Mouse (Mus musculus) midbrain, embryonic 12.5 days (tissue): ENCODE results near the gene Vcpkmt. TPM values are rescaled to one million over a fixed set of nuclear protein-coding genes. Genes with fewer than 3 reads are reported as not detected.
"Not testable (repeated sequence)": the region's sequence is repeated elsewhere in the genome, so short reads cannot be mapped to it uniquely, and the experiment has no call there.

Experiments used
- ATAC-seq: fragments of 200-750 bp; cut with Nextera tagmentation; 2 replicates; pipeline ENCODE4 v1.8.0; 2017; ENCODE audit warnings: low read depth, moderate TSS enrichment, moderate library complexity; ENCODE audit not compliant: low FRiP score
- H3K27ac ChIP-seq: fragments of 300-500 bp; sonication (generic); replicated peaks from 2 replicates; pipeline ENCODE4 v1.5.1; 2016; ENCODE audit warnings: mild to moderate bottlenecking
- H3K27me3 ChIP-seq: fragments of 300-500 bp; sonication (generic); 2 replicates; pipeline ENCODE4 v1.6.1; 2016; ENCODE audit warnings: mild to moderate bottlenecking
- H3K36me3 ChIP-seq: fragments of 300-500 bp; sonication (generic); 2 replicates; pipeline ENCODE4 v1.6.1; 2016
- H3K4me1 ChIP-seq: fragments of 300-500 bp; sonication (generic); 2 replicates; pipeline ENCODE4 v1.6.1; 2016
- H3K4me2 ChIP-seq: fragments of 300-500 bp; sonication (generic); replicated peaks from 2 replicates; pipeline ENCODE4 v1.6.1; 2016; ENCODE audit warnings: mild to moderate bottlenecking, moderate library complexity
- H3K4me3 ChIP-seq: fragments of 300-500 bp; sonication (generic); 2 replicates; pipeline ENCODE4 v1.5.1; 2016; ENCODE audit warnings: mild to moderate bottlenecking
- H3K9ac ChIP-seq: fragments of 300-500 bp; sonication (generic); replicated peaks from 2 replicates; pipeline ENCODE4 v1.6.1; 2016; ENCODE audit warnings: mild to moderate bottlenecking, moderate library complexity
- H3K9me3 ChIP-seq: fragments of 300-500 bp; sonication (generic); 2 replicates; pipeline ENCODE4 v1.6.1; 2016; ENCODE audit warnings: mild to moderate bottlenecking
- WGBS: fragments of 180-500 bp; shearing (Covaris S2); methylation state at CpG from one replicate; pipeline ENCODE4 v1.1.7; 2016; 5-methylcytosine and 5-hydroxymethylcytosine counted together
- polyA plus RNA-seq: library from polyadenylated mRNA; unstranded; fragments of >200 nt; fragmentation: Nextera tagmentation; extraction: Ambion mirVana; gene quantifications from 2 replicates; pipeline ENCODE4 v1.2.1, GENCODE M21; 2016

Gene Vcpkmt
- polyA plus RNA-seq, 1 experiment from 2014 or later = 19.0 TPM

DNA sequence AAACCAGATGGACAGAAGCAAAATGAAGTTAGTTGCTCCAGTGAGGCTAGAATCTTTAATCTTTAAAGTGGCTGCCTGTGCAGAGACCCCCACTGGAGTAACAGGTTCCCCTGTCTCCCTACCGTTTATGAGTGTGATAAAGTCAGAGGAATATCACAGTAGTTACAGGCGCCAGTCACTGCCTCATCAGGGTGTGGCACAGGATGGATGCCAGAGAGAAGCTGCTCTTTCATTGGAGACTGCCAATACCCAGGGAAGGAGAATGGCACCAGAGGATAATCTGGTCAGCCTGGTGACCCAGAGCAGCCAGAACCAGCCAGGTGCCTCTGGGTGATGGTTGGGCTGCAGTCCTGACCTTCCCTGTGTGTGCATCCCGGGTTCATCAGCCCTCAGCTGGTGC, 14.6 kb downstream of the Vcpkmt start:
- Histone ChIP-seq H3K36me3 (no peaks in the 10 kb centered on the region), H3K9ac (no peak overlapping the region), H3K4me3 (no peak overlapping the region), H3K4me1 (no peaks in the 10 kb centered on the region), H3K27ac (no peak overlapping the region), H3K4me2 (no peak overlapping the region), H3K27me3 (no peaks in the 10 kb centered on the region), H3K9me3 (no peaks in the 10 kb centered on the region)
- no peak for ATAC-seq
- 87% methylated on average over 3 of the region's 3 CpGs for WGBS

DNA sequence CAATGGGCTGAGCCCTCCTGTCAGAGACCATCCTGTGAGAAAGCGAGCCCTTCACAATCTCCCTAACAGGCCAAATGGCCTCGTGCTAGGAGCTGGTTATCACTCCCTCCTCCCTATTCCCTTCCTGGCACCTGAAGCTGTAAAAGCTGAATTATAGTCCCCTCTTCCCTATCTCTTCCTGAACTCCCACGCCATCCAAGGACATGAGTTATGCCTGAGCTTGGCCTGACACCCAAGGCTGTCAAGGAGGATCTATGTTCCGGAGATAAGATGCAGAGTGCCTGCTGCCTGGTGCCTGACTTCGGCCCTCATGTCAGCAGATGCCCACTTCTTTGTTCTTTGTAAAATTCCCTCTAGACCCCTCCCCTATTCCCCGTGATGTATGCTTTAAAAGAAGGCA, 21.8 kb downstream of the Vcpkmt start:
- H3K4me3 ChIP-seq, H3K27me3 ChIP-seq, ATAC-seq, H3K27ac ChIP-seq, H3K36me3 ChIP-seq, H3K4me2 ChIP-seq, H3K9ac ChIP-seq, H3K9me3 ChIP-seq, H3K4me1 ChIP-seq: not testable (repeated sequence)
- WGBS = 89% methylated on average over 6 of the region's 6 CpGs

DNA sequence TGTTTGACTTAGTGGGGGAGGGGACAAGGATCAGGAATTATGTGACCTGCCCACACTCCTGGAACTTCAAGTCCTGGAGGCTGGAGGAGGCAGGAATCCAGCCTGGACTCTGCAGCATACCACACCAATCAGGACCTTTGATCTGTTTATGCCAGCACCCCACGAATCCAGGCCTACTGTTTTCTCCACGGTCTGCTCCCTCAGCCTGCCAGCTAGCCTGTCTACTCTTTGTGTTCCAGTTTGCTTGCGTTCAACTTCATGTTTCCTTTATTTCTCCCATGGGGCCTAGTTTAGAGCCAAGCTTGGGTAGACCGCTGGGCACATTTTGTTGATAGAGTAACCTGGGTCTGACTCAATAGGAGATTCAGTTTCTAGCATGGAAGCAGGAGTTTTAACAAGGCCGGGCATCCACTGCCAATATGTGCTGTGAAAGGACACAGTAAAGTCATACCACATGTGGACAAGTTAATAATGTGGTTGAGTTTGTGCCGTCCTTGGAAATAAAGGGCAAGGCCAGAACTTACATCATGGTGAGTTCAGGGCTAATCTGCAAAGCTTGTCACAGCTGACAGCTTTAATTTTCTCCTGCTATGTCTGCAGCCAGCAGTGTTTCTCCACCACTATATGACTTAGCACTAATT, 26.5 kb downstream of the Vcpkmt start:
- no peaks in the 10 kb centered on the region for H3K36me3 ChIP-seq
- no peak overlapping the region for H3K27ac ChIP-seq
- no peaks in the 10 kb centered on the region for H3K27me3 ChIP-seq
- H3K9me3 ChIP-seq = no peaks in the 10 kb centered on the region
- H3K4me1 ChIP-seq = no peaks in the 10 kb centered on the region
- no peak for ATAC-seq
- 60% methylated on average over 6 of the region's 6 CpGs for WGBS
- H3K9ac ChIP-seq = no peak overlapping the region
- H3K4me3 ChIP-seq = no peak overlapping the region
- no peak overlapping the region for H3K4me2 ChIP-seq

DNA sequence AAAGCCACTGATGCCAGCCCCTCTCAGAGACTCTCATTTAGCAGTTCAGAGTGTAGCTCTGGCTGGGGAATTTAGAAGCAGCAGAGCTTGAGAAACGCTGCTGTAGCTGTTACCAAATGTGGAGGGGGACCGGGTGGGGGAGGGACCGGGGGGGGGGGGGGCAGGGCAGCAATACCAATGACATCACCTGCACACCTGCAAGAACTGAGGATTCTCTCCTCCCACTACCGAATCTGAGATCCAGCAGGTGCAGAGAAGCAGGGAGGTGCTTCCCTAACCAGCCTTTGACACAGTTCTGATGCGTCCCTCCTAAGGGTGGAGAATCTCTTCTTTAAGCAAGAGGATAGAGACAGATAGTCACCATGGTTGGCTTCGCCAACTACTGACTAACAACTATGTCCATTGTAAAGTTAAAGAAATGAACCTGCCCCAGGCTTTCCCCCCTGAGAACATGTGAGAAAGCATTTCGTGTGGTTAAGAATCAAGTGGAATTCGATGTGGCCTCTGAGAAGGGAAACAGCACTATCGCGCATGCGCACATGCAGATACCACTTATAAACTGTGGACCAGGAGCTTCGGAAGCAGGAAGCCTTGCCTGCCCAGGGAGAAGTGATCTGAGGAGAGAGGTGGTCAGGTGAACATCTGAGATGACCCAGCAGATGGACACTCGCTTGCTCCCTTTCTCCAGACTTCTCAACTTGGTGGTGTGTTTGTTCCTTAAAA, 37.2 kb downstream of the Vcpkmt start:
- no peak overlapping the region for H3K27ac ChIP-seq
- no peaks in the 10 kb centered on the region for H3K4me1 ChIP-seq
- no peak for ATAC-seq
- WGBS = 75% methylated on average over 13 of the region's 13 CpGs
- no peaks in the 10 kb centered on the region for H3K27me3 ChIP-seq
- no peaks in the 10 kb centered on the region for H3K9me3 ChIP-seq
- H3K4me2 ChIP-seq = no peak overlapping the region
- H3K9ac ChIP-seq = no peak overlapping the region
- H3K36me3 ChIP-seq = no peaks in the 10 kb centered on the region
- H3K4me3 ChIP-seq = no peak overlapping the region

DNA sequence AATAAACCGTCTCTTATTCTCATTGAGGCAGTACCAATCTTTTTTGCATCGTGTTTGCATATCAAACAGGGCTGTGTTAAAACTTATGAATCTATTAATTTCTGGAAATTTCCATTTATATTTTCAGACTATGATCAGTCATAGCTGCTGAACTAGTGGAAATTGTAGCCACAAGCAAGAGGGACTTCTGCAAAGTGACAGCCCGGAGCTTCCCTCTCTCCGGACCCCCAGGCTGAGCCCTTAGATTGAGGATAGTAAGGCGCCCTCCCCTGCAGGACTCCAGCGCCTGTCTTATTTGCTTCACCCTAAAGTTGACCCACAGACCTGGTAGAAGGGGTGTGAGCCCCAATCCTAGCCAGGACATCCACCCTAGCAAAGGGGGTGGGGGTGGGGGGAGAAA, 37.8 kb downstream of the Vcpkmt start:
- Histone ChIP-seq H3K9me3 (no peaks in the 10 kb centered on the region), H3K4me1 (peaks cover 2% of the 10 kb centered on the region; the same call in 1 of the 2 replicates), H3K27me3 (no peaks in the 10 kb centered on the region)

DNA sequence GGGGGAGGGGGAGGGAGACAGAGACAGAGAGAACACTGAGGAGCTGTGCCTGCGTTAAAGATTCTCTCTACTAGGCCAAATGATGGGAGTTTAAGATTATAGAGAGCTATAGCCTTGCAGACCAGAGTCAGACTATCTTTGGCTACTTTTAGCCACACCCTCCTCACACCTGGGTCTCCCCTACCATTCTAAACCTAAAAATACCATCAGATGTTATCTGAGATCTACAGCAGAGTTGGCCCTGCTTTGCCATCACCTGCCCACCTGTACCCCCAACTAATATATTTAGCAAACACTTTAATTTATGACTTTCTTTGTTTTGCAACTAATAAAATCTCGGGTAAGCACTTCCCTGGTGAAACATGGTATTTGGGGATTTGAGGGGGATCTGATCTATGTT, 38.3 kb downstream of the Vcpkmt start:
- Histone ChIP-seq H3K27ac (no peak overlapping the region), H3K4me3 (no peak overlapping the region), H3K9ac (no peak overlapping the region), H3K4me2 (no peak overlapping the region), H3K4me1 (peaks cover 6% of the 10 kb centered on the region; the same call in 1 of the 2 replicates), H3K36me3 (no peaks in the 10 kb centered on the region), H3K27me3 (no peaks in the 10 kb centered on the region), H3K9me3 (no peaks in the 10 kb centered on the region)
- ATAC-seq = no peak
- 61% methylated on average over 2 of the region's 2 CpGs for WGBS

More for the DNA sequence above, 37.8 kb downstream of the Vcpkmt start:
- Histone ChIP-seq H3K36me3 (no peaks in the 10 kb centered on the region), H3K9ac (no peak overlapping the region), H3K27ac (no peak overlapping the region), H3K4me3 (no peak overlapping the region), H3K4me2 (no peak overlapping the region)
- no peak for ATAC-seq
- 74% methylated on average over 6 of the region's 6 CpGs for WGBS

DNA sequence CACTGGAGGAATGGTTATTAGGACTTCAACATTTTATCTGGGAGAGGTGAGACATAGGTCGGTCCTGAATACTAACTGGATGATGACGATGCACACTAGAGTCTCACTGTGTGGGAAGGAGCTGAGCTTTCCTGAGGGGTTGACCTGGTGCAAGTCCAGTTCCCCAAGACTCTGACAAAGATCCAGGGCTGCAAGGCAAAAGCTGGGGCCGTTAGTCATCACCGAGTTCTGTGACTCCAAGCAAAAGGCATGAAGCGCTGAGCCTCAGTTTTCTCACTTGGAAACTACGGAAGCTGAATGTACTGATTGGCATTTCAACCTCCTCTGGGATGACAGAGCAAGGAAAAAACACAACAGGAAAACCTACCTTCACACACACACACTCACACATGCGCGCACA, 40.5 kb downstream of the Vcpkmt start:
- Histone ChIP-seq H3K27me3 (no peaks in the 10 kb centered on the region), H3K4me2 (no peak overlapping the region), H3K4me3 (no peak overlapping the region), H3K36me3 (no peaks in the 10 kb centered on the region), H3K9ac (no peak overlapping the region), H3K4me1 (peaks cover 16% of the 10 kb centered on the region), H3K27ac (no peak overlapping the region), H3K9me3 (no peaks in the 10 kb centered on the region)
- ATAC-seq = no peak
- WGBS = 96% methylated on average over 8 of the region's 8 CpGs

DNA sequence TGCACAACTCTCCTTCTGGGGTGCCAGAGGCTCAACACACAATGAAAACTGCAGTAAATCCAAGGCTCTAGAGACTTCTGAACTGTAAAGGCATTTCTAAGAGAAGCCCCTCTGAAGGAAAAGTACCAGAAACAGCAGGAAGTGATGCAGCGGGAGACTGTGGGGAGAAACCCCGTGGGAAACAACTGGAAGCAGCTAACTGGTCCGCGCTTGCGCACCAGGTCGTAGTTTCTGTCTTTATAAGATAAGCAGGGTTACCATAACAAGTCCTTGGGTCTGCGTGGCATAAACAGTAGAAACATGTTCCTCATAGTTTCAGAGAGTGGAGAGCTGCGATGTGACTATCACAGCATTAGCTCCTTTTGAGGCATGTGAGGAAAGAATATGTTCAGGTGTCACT, 41.2 kb downstream of the Vcpkmt start:
- no peak for ATAC-seq
- 88% methylated on average over 8 of the region's 8 CpGs for WGBS

DNA sequence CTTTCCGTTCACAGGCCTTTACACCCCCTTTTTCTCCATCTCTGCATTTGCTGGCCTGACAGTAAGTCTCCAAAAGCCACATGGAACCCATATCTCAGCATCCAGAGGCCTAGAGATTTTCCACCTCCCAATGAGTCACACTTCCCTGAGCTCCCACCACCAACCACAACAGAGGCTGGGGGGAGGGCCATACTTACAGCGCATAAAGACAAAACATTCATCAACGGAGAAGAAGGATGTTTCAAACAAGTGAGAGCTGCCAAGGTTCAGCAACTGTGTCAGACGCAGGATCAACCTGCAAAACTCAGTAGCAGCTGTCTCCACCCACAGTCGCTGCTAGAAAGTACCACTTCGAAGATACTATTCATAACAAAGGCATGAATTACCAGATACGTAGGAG, 43.5 kb downstream of the Vcpkmt start:
- no peak overlapping the region for H3K4me2 ChIP-seq
- no peaks in the 10 kb centered on the region for H3K9me3 ChIP-seq
- peaks cover 21% of the 10 kb centered on the region for H3K4me1 ChIP-seq
- H3K9ac ChIP-seq = no peak overlapping the region
- 73% methylated on average over 7 of the region's 7 CpGs for WGBS
- no peak for ATAC-seq
- no peaks in the 10 kb centered on the region for H3K27me3 ChIP-seq
- H3K4me3 ChIP-seq = no peak overlapping the region
- no peak overlapping the region for H3K27ac ChIP-seq
- no peaks in the 10 kb centered on the region for H3K36me3 ChIP-seq

More for the DNA sequence above, 41.2 kb downstream of the Vcpkmt start:
- Histone ChIP-seq H3K27ac (no peak overlapping the region), H3K9me3 (no peaks in the 10 kb centered on the region), H3K27me3 (no peaks in the 10 kb centered on the region), H3K4me1 (peaks cover 21% of the 10 kb centered on the region), H3K9ac (no peak overlapping the region), H3K36me3 (no peaks in the 10 kb centered on the region), H3K4me3 (no peak overlapping the region), H3K4me2 (no peak overlapping the region)

DNA sequence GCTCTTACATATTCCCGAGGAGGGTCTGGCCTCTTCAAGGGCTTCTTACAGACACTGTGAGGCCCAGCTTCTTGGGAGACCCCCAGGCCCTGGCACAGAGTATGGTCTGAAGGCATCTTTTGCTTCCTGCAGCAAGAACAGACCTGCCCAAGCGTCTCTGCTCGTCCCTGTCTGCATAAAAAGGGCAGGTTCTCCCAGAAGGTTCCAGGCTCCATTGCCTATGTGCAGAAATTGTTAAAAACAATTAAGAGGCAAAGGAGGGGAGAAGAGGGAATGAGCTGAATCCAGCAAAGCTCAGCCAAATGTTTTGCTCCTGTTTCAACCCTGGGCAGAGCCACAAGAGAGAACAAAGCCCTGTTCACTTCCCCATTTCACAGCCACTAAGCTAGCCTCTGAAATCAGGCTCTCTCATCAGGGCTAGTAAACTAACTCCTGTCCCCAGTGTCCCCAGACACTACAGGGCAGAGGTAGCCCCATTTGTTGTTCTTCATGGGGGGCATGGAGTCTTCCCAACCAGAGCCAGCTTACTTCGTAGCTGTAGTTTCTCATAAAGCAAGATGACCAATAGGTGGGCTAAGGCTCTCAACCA, 44.4 kb downstream of the Vcpkmt start:
- WGBS = 59% methylated on average over 4 of the region's 4 CpGs
- Histone ChIP-seq H3K27me3 (no peaks in the 10 kb centered on the region), H3K9ac (no peak overlapping the region), H3K4me2 (no peak overlapping the region), H3K27ac (peak overlapping the region; percentile 32), H3K4me3 (no peak overlapping the region), H3K36me3 (no peaks in the 10 kb centered on the region), H3K9me3 (no peaks in the 10 kb centered on the region), H3K4me1 (peaks cover 21% of the 10 kb centered on the region)
- no peak for ATAC-seq

DNA sequence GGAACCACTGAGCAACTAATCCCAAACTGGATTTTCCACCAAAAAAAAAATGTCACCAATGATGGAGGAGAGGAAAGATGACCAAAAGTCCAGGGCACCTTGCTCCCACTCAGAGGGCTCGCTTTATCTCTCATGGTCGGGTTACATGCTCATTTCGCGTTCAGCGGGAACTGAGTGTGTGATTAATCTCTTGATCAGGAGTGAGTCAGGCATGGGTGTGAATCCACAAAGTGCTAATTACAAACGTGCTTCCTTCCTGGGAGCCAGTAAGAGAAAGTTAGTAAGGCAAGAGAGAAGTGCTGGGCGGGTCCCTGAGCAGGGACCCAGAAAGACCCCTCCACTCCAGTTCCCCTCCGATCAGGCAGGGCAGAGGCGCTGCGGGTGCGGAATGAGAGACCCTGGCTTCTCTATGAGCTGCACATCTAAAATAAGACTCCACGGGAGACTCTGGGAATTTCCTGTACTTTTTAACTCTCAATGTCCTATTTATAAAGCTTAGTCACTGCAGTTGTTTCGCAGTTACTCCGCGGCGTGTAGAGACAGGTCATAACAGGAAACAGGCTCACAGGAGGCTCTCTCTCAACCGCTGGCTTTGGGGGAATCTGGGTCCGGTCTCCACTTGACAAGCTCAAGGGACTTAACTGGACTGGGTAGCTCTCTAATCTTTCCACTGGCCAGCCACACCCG, 45.0 kb downstream of the Vcpkmt start:
- H3K27me3 ChIP-seq = no peaks in the 10 kb centered on the region
- peak overlapping the region; percentile 21 for H3K4me2 ChIP-seq
- 58% methylated on average over 19 of the region's 19 CpGs for WGBS
- no peak for ATAC-seq
- no peak overlapping the region for H3K9ac ChIP-seq
- H3K36me3 ChIP-seq = no peaks in the 10 kb centered on the region
- H3K9me3 ChIP-seq = no peaks in the 10 kb centered on the region
- peaks cover 21% of the 10 kb centered on the region for H3K4me1 ChIP-seq
- no peak overlapping the region for H3K4me3 ChIP-seq
- H3K27ac ChIP-seq = peak overlapping the region; percentile 32

DNA sequence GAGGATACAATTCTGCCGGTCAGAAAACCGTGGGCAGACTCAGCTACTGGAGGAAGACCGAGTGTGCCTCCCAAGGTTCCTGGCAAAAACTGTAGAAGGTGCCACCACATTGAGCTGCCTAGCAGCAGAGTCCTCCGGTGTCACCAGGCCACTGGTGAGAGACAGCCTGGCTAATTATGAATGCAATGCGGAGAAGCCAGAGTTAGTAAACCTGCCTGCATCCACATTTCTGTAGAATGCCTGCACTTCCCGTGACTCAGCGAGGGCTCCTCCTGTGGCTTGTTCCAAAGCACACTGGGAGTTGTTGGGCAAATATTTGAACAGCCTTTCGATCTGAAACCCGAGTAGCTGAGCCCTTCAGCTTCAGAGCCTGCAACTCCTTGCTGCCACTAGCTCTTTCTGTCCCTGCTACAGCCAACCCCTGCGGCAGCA, 45.6 kb downstream of the Vcpkmt start:
- 30% methylated on average over 10 of the region's 10 CpGs for WGBS
- H3K4me2 ChIP-seq = peak overlapping the region; percentile 21
- H3K9me3 ChIP-seq = no peaks in the 10 kb centered on the region
- peak overlapping the region; percentile 30; the same call in 1 of the 2 replicates for H3K27ac ChIP-seq
- no peak overlapping the region for H3K4me3 ChIP-seq
- H3K9ac ChIP-seq = no peak overlapping the region
- H3K4me1 ChIP-seq = peaks cover 21% of the 10 kb centered on the region
- no peak for ATAC-seq
- no peaks in the 10 kb centered on the region for H3K36me3 ChIP-seq
- no peaks in the 10 kb centered on the region for H3K27me3 ChIP-seq
